In genomic region chr6:97431309-97432004, GRCm38 (mm10) we compare ENCODE assay signal across 13 mouse cellular contexts.
DNase-seq lines count a peak whose midpoint lies in the region; ATAC-seq and TF ChIP-seq lines count a peak whose summit lies in the region.
"Had no signal": no experiment of that assay in that cellular context is flagged by ENCODE, and none has a peak within 500 bp of the region (broad histone marks: within the 10 kb centered on the region; RNA-seq: fewer than 3 reads in every experiment).

No protein-coding gene starts in this region.

- no peaks in the 10 kb centered on the region for H3K9me3 ChIP-seq in CH12.LX (replicated peaks; ENCODE audit: low read length)
- H3K9me3 ChIP-seq: embryonic facial prominence, embryonic 15.5 days; lung, embryonic 15.5 days had no signal

- TF ChIP-seq POLR2A in CH12.LX (IDR thresholded peaks at IDR 0.05; ENCODE audit: low read depth, low read length), result no peak

- peak overlapping the region; percentile 32 for H3K4me2 ChIP-seq in CH12.LX (ENCODE audit: insufficient read depth, low read depth, poor library complexity, severe bottlenecking)
- H3K4me2 ChIP-seq: embryonic facial prominence, embryonic 15.5 days; lung, embryonic 15.5 days had no signal

- TF ChIP-seq CTCF in CH12.LX (conservative IDR thresholded peaks at IDR 0.05 in 1 of 2, IDR thresholded peaks at IDR 0.05 in 1 of 2; ENCODE audit: low read depth in 2 of 2, low read length in 2 of 2), result no peak

- in situ Hi-C loops in CH12.LX (cut with MboI; ENCODE audit: low pct_ligation_motif_present, low pct_unique_long_range_greater_than_20kb, low sequenced_read_pairs), result loop anchor here (25.0 kb wide), 1 partner anchor 306 kb away; no protein-coding TSS in a partner anchor

- dilution Hi-C loops in CH12.LX (cut with MboI; ENCODE audit: extremely low pct_ligation_motif_present, extremely low pct_unique_long_range_greater_than_20kb, low sequenced_read_pairs), result no loop called here

- TF ChIP-seq RAD21 in CH12.LX (IDR thresholded peaks at IDR 0.05; ENCODE audit: low read depth, low read length), result no peak

- H3K36me3 ChIP-seq in CH12.LX (replicated peaks in 1 of 2; ENCODE audit: control insufficient read depth in 1 of 2, insufficient read depth in 1 of 2, low read length in 1 of 2) (no peaks in the 10 kb centered on the region), macrophage (ENCODE audit: inconsistent target) (peaks cover 7% of the 10 kb centered on the region)
- H3K36me3 ChIP-seq: embryonic facial prominence, embryonic 15.5 days; lung, embryonic 15.5 days had no signal

- no peak for ATAC-seq in CD4-positive, CD25-positive, alpha-beta regulatory T cell, adult 4 months

- H3K27ac ChIP-seq in CH12.LX (ENCODE audit: insufficient read depth, low read depth) (no peak overlapping the region), macrophage (peak overlapping the region; percentile 100)
- H3K27ac ChIP-seq: embryonic facial prominence, embryonic 15.5 days; lung, embryonic 15.5 days had no signal

- no peaks in the 10 kb centered on the region for H3K79me2 ChIP-seq in CH12.LX (replicated peaks; ENCODE audit: control insufficient read depth, extremely low read depth, insufficient read depth, poor library complexity, severe bottlenecking)
- peaks cover 83% of the 10 kb centered on the region for H3K79me2 ChIP-seq in macrophage (ENCODE audit: inconsistent target)

- TF ChIP-seq EP300 in CH12.LX (IDR thresholded peaks at IDR 0.05; ENCODE audit: low read length), result peak; percentile 46

- WGBS in macrophage (ENCODE audit: missing documents), result 21% methylated on average over 10 of the region's 10 CpGs

- DNase-seq in layer of hippocampus, adult 11-12 months (ENCODE audit: low spot score), result peak; percentile 35
- no peak for DNase-seq in layer of hippocampus, postnatal 14 days (ENCODE audit: low spot score in 2 of 2)
- DNase-seq in A20 (ENCODE audit: low read depth, low spot score) (peak; percentile 25), CH12.LX (ENCODE audit: extremely low read depth) (peak; percentile 41)
- DNase-seq in urinary bladder, postnatal 10 days (ENCODE audit: low spot score), result no peak
- DNase-seq in cerebellum, adult 9-11 months, result no peak
- DNase-seq: cerebellum, postnatal 14 days; kidney, adult 11 months had no signal

- H3K27me3 ChIP-seq in CH12.LX (replicated peaks), result peaks cover 1% of the 10 kb centered on the region
- H3K27me3 ChIP-seq: embryonic facial prominence, embryonic 15.5 days; lung, embryonic 15.5 days had no signal

- H3K4me1 ChIP-seq in CH12.LX (ENCODE audit: control insufficient read depth in 1 of 2, insufficient read depth in 2 of 2), result peaks cover 4 to 24% of the 10 kb centered on the region in 2 experiments
- H3K4me1 ChIP-seq: embryonic facial prominence, embryonic 15.5 days had no signal

- H3K9ac ChIP-seq in CH12.LX (ENCODE audit: insufficient read depth, low read depth), result no peak overlapping the region
- H3K9ac ChIP-seq: embryonic facial prominence, embryonic 15.5 days; lung, embryonic 15.5 days had no signal

- H3K4me3 ChIP-seq in CH12.LX (replicated peaks in 1 of 3; ENCODE audit: low read depth in 2 of 3, low read length in 2 of 3, poor library complexity in 1 of 3) (peak overlapping the region in 1 of 3 experiments; percentile 4), macrophage (ENCODE audit: inconsistent target) (peak overlapping the region; percentile 43)
- H3K4me3 ChIP-seq: embryonic facial prominence, embryonic 15.5 days; lung, embryonic 15.5 days; myocyte had no signal

TF ChIP-seq in CH12.LX, 34 proteins besides CTCF, POLR2A, EP300 and RAD21:
- TF ChIP-seq IRF4 (IDR thresholded peaks at IDR 0.05; ENCODE audit: low read depth, low read length) (peak; percentile 58; the same call in 1 of the 2 replicates), GABPA (IDR thresholded peaks at IDR 0.05; ENCODE audit: insufficient replicate concordance, low read depth, low read length) (no peak), MAX (IDR thresholded peaks at IDR 0.05; ENCODE audit: low read length) (no peak), BHLHE40 (IDR thresholded peaks at IDR 0.05; ENCODE audit: low read depth, low read length) (0 out of 2 replicates have a peak, but pooled peaks have one; percentile 3), JUND (conservative IDR thresholded peaks at IDR 0.05; ENCODE audit: low read depth, low read length) (no peak), POLR2AphosphoS2 (IDR thresholded peaks at IDR 0.05; ENCODE audit: low read depth, low read length) (no peak)

Comparison
In these comparisons a context has a peak if more than half of its experiments do, and no peak if none do; other contexts are left out.
1. DNase-seq: peak in layer of hippocampus, adult 11-12 months (single experiment), A20 (single experiment) and CH12.LX (single experiment); none in layer of hippocampus, postnatal 14 days (0 of 2), urinary bladder, postnatal 10 days (single experiment) and cerebellum, adult 9-11 months (single experiment).